Mouse (Mus musculus) T-helper 2 cell (primary cell): ENCODE measurements around the gene Ston2.

Source experiments
- in situ Hi-C: fragments of 300-600 bp; cut with MboI, MseI; formaldehyde crosslinking; loops from one replicate; pipeline ENCODE4 v1.15.1; 2025; ENCODE audit warnings: high pct_unique_total_duplicates

The Ston2 gene

GRCm38 (mm10) chr12:91707807-91708206 is 80.4 kb downstream of the Ston2 start:
- in situ Hi-C loops: no loop called here

GRCm38 (mm10) chr12:91703533-91703932 is 84.7 kb downstream of the Ston2 start:
- in situ Hi-C loops: no loop called here

GRCm38 (mm10) chr12:91702829-91703228 is 85.4 kb downstream of the Ston2 start:
- in situ Hi-C loops: no loop called here

DNA sequence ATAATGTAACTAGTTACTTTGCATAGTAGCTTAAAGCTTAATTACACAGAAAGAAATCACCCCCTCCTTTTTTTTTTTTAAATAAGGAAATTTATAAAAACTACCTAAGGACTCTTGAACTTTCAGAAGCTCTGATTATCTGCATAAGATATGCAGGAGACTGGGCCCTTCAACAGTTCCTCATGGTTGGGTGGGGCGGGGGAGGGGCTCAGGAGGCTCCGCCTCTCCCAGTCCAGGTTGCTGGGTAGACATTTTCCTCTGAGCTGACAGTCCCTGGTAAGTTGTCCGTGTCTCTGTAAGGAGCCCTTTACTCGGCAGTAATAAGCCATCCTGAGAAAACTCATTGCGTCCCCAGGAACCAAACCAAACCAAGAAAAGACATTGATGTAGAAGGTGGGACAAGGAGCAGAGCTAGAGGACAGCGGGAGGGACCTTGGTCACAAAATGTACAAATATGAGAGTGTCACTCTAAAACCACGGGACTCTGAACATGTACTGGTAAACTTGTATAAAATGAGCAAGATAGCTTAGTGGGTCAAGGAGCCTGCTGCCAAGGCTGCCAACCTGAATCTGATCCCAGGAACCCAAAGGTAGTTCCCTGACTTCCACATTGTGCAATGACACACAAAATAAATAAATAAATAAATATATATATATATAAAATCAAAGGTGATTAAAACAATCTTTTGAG is 88.6 kb downstream of the Ston2 start:
- in situ Hi-C loops: no loop called here

GRCm38 (mm10) chr12:91696231-91696630 is 92.0 kb downstream of the Ston2 start:
- in situ Hi-C loops: no loop called here

GRCm38 (mm10) chr12:91695761-91696160 is 92.4 kb downstream of the Ston2 start:
- in situ Hi-C loops: no loop called here

DNA sequence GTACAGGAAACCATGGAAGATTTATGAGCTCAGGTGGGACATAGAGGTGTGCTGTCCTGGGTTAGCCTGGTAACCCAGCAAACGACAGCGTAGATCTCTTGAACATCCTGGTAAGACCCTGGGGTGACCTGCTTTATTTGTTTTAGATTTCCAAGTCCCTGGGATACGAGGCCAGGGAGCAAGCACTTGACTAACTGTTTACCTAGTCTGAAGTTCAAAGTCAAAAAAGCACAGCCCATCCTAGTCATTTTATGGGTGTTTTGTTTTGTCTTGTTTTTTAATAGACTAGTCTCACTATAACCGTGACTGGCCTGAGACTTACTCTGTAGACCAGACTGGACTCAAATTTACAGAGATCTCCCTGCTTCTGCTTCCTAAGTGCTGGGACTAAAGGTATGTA is 93.4 kb downstream of the Ston2 start:
- in situ Hi-C loops: no loop called here

- in situ Hi-C loops: no loop called here
Observed at GRCm38 (mm10) chr12:91693566-91693965, 94.6 kb downstream of the Ston2 start.

- in situ Hi-C loops: no loop called here
Observed at GRCm38 (mm10) chr12:91692991-91693390, 95.2 kb downstream of the Ston2 start.

- in situ Hi-C loops: no loop called here
Observed at GRCm38 (mm10) chr12:91685674-91686290, 102.4 kb downstream of the Ston2 start.

- in situ Hi-C loops: no loop called here
Observed at GRCm38 (mm10) chr12:91684840-91685415, 103.3 kb downstream of the Ston2 start.

DNA sequence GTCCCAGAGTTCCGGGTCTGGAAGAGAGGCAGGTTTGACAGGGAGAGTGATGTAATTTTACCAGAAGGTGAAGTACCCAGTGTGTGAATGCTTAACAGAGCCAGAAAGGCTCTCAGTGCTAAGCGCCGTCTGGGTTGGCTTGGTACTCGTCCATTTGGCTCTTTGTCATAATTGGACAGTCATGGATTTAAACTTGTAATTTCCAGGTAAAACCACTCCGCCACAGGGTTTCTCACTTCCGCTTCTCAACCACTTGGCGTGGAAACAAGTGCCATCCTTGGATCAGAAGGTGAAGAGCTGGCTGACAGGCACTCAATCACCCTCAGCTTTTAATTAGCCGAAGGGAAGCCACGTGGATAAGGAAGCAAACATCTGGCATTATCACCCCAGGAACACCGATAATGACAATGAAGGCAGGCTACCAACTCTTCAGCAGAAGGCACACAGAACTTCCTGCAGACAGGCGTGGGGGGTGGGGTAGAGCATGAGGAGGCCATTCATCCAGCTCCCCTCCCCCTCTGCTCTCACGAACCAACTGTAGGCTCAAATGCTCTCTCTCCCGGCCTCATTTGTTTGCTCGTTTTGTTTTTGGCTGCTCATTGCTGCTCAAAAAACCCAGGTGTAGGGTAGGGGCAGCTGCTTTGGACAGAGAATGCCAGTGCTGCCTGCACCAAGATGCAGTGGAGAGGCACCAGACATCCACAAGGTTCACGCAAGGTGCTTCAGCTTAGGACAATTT is 103.9 kb downstream of the Ston2 start:
- in situ Hi-C loops: no loop called here

DNA sequence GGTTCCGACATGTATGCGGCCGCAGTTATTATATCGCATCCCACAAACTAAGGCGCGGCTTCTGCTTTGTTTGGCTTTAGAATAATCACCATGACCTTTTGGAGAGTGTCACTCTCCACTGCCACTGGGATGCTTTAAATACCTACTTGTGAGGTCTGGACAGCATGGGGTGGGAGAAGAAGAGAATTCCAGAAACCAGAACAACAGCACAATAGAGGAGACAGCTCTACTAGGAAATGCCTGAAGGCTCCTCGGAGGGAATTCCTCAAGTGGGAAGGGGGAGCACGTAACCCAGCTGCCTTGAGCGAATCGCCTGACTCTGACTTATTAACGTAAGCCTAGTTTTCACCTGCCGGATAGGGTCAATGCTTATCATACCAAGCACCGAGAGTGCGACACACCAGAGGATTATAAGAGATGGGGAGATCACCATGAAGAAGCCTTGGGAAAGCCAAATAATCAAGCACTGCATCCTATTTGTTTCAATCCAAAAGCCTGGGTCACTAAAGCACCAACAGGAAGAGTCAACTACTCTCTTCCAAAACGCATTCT is 104.6 kb downstream of the Ston2 start:
- in situ Hi-C loops: no loop called here

DNA sequence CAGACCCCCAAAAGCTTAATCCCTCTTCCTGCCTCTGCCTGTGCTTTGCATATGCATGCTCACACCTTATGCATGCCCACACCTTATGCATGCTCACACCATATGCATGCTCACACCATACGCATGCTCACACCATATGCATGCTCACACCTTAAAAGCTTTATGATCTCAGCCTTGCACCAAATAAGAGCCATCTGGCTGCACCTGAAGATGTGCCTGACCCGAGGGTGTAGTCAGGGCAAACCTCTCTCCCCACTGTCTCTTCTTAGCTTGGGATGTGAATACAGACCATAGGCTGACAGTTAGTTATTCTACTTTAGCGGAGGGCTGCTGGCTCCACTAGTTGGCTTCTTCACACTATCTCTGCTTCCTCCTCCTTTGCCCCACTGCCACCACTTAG is 105.1 kb downstream of the Ston2 start:
- in situ Hi-C loops: no loop called here

GRCm38 (mm10) chr12:91679320-91680064 is 108.7 kb downstream of the Ston2 start:
- in situ Hi-C loops: no loop called here

- in situ Hi-C loops: no loop called here
Observed at GRCm38 (mm10) chr12:91675937-91676336, 112.2 kb downstream of the Ston2 start.

GRCm38 (mm10) chr12:91673141-91673540 is 115.0 kb downstream of the Ston2 start:
- in situ Hi-C loops: loop anchor here (5.0 kb wide), 1 partner anchor 64 kb away; no protein-coding TSS in a partner anchor

- in situ Hi-C loops: loop anchor here (5.0 kb wide), 1 partner anchor 65 kb away; no protein-coding TSS in a partner anchor
Observed at GRCm38 (mm10) chr12:91672528-91672927, 115.7 kb downstream of the Ston2 start.

- in situ Hi-C loops: no loop called here
Observed at GRCm38 (mm10) chr12:91668529-91669245, 119.5 kb downstream of the Ston2 start.

DNA sequence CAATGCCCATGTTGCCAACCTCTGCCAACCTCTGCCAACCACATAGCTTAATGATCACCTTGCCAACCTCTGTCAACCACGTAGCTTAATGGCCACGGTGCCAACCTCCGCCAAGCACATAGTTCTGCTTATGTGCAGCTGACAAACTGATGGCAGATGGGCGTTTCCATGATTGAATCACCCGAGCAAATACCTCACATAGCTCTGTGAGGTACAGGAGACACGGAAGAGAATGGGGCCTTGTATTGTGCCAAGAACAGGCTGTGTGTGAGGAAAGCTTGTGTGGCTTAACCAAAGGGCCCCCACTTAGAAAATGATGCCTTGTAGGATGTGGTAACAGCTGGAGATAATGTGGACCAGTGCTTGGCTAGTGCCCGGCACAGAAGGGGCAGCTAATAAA is 120.4 kb downstream of the Ston2 start:
- in situ Hi-C loops: no loop called here

GRCm38 (mm10) chr12:91666607-91667006 is 121.6 kb downstream of the Ston2 start:
- in situ Hi-C loops: no loop called here
